Mouse (Mus musculus) CH12.LX (cell line): ENCODE measurements around the gene Rbm46.

Source experiments
- CTCF ChIP-seq, 2 experiments: IDR thresholded peaks in 1 of 2; conservative IDR thresholded peaks in 1 of 2; 2 replicates each; pipeline ENCODE4 v1.5.1; 2011 to 2012; ENCODE audit warnings: low read depth in 2 of 2, low read length in 2 of 2, improper control_type of control experiment in 1 of 2, inconsistent platforms in 1 of 2, mild to moderate bottlenecking in 1 of 2, moderate library complexity in 1 of 2
- EP300 ChIP-seq: IDR thresholded peaks from 2 replicates; pipeline ENCODE4 v1.6.1; 2011; ENCODE audit warnings: low read length, improper control_type of control experiment
- POLR2A ChIP-seq: IDR thresholded peaks from 2 replicates; pipeline ENCODE4 v1.6.1; 2011; ENCODE audit warnings: low read depth, mild to moderate bottlenecking, improper control_type of control experiment, low read length
- RAD21 ChIP-seq: IDR thresholded peaks from 2 replicates; pipeline ENCODE4 v1.6.1; 2011; ENCODE audit warnings: low read depth, mild to moderate bottlenecking, low read length, improper control_type of control experiment, moderate library complexity
- USF1 ChIP-seq: IDR thresholded peaks from 2 replicates; pipeline ENCODE4 v1.6.1; 2014; ENCODE audit warnings: low read depth, mild to moderate bottlenecking, inconsistent platforms, low read length, improper control_type of control experiment

GRCm38 (mm10) chr3:82811851-82812250 is 64.4 kb downstream of the Rbm46 start:
- TF ChIP-seq CTCF (conservative IDR thresholded peaks at IDR 0.05 in 1 of 2, IDR thresholded peaks at IDR 0.05 in 1 of 2; ENCODE audit: low read depth in 2 of 2, low read length in 2 of 2) (no peak), EP300 (no peak), POLR2A (no peak), USF1 (no peak), RAD21 (no peak)
